Mouse (Mus musculus) stomach, embryonic 14.5 days (tissue): ENCODE measurements around the gene Cdkal1. TPM values are rescaled to one million over a fixed set of nuclear protein-coding genes. Genes with fewer than 3 reads are reported as not detected.

Experiments
- ATAC-seq: fragments of 200-750 bp; cut with Nextera tagmentation; 2 replicates; pipeline ENCODE4 v1.8.0; 2017; ENCODE audit warnings: low read depth, moderate TSS enrichment; ENCODE audit not compliant: insufficient number of reproducible peaks, insufficient read depth, low FRiP score
- H3K27ac ChIP-seq: fragments of 300-500 bp; sonication (generic); 2 replicates; pipeline ENCODE4 v1.5.1; 2014; ENCODE audit warnings: mild to moderate bottlenecking, low read length, moderate library complexity, mixed read lengths
- H3K27me3 ChIP-seq: fragments of 300-500 bp; sonication (generic); 2 replicates; pipeline ENCODE4 v1.6.1; 2014; ENCODE audit warnings: low read length, control low read depth, mixed read lengths; ENCODE audit not compliant: control insufficient read depth, insufficient read depth
- H3K36me3 ChIP-seq: fragments of 300-500 bp; sonication (generic); 2 replicates; pipeline ENCODE4 v1.6.1; 2014; ENCODE audit warnings: mild to moderate bottlenecking, control low read depth, low read length, moderate library complexity, mixed read lengths; ENCODE audit not compliant: control insufficient read depth, insufficient read depth
- H3K4me1 ChIP-seq: fragments of 300-500 bp; sonication (generic); 2 replicates; pipeline ENCODE4 v1.6.1; 2014; ENCODE audit warnings: low read length, control low read depth, mixed read lengths; ENCODE audit not compliant: control insufficient read depth, insufficient read depth
- H3K4me2 ChIP-seq: fragments of 300-500 bp; sonication (generic); replicated peaks from 2 replicates; pipeline ENCODE4 v1.6.1; 2014; ENCODE audit warnings: low read depth, low read length, control low read depth
- H3K4me3 ChIP-seq: fragments of 300-500 bp; sonication (generic); 2 replicates; pipeline ENCODE4 v1.5.1; 2014; ENCODE audit warnings: low read depth, low read length, control low read depth
- H3K9ac ChIP-seq: fragments of 300-500 bp; sonication (generic); replicated peaks from 2 replicates; pipeline ENCODE4 v1.6.1; 2014; ENCODE audit warnings: low read depth, mild to moderate bottlenecking, control low read depth, low read length, moderate library complexity, mixed read lengths
- H3K9me3 ChIP-seq: fragments of 300-500 bp; sonication (generic); 2 replicates; pipeline ENCODE4 v1.6.1; 2016; ENCODE audit warnings: low read depth, low read length, control low read depth; ENCODE audit not compliant: control insufficient read depth
- WGBS: fragments of 180-500 bp; shearing (Covaris S2); extraction: QIAGEN DNeasy Blood & Tissue Kit; methylation state at CpG from one replicate; pipeline ENCODE4 v1.1.7; 2014; 5-methylcytosine and 5-hydroxymethylcytosine counted together
- polyA plus RNA-seq: library from polyadenylated mRNA; unstranded; fragments of >200 nt; fragmentation: Nextera tagmentation; extraction: Ambion mirVana; gene quantifications from 2 replicates; pipeline ENCODE4 v1.2.1, GENCODE M21; 2014

The Cdkal1 gene
- polyA plus RNA-seq, 1 experiment from 2014 or later, result 44.8 TPM

DNA sequence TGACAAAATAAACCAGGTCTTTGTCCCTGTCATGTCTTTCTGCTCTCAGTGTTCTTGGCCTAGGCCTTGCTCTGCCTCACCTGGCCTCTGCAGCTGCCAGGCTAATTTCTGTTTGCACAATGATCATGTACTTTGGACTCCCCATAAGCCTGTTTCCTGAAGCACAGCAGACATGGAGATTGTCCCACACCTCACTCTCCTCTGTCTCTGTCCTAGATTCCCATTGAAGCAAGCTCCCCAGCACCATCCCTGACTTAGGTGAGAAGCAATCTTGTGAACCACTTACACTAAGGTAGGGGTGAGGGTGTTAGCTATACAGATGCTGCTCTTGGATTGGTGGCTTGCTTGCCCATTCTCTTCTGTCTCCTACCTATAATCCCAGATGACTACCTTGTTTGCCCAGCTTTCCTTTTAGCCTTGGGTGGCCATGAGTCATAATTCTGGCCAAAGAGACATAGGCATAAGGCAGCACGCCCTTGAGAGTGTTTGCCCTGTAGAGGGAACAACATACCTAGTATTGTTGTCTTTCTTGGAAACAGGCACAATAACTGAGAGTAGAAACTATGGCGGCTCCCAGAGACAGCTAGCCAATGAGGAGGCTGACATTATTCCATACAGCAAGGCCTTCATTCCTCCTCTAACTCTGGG, 692.5 kb downstream of the Cdkal1 start:
- WGBS, result 89% methylated on average over 2 of the region's 2 CpGs
- no peak overlapping the region for H3K4me3 ChIP-seq
- no peak for ATAC-seq
- no peak overlapping the region for H3K9ac ChIP-seq
- H3K4me1 ChIP-seq, result no peaks in the 10 kb centered on the region
- H3K9me3 ChIP-seq, result no peaks in the 10 kb centered on the region
- H3K4me2 ChIP-seq, result no peak overlapping the region
- no peaks in the 10 kb centered on the region for H3K36me3 ChIP-seq
- no peak overlapping the region for H3K27ac ChIP-seq
- no peaks in the 10 kb centered on the region for H3K27me3 ChIP-seq

DNA sequence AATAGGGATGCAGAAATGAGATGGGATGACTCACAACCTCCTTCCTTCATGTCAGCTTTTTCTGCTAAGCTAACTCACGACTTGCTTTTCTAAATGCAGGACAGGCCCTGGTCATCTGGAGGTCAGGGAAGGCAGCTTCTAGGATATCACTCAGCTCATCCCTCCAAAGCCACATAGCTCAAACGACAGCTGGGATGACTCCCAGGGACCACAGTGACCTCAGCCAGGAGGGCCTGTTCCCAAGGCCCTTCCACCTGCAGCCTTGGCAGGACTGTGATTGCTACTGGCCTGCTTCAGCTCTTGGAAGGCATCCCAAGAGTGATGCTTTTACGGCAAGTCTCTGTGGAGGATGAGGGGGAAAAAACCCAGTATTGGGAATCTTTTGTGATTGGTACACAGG, 693.0 kb downstream of the Cdkal1 start:
- Histone ChIP-seq H3K4me1 (no peaks in the 10 kb centered on the region), H3K4me2 (no peak overlapping the region), H3K27me3 (no peaks in the 10 kb centered on the region), H3K9ac (no peak overlapping the region), H3K36me3 (no peaks in the 10 kb centered on the region), H3K27ac (no peak overlapping the region), H3K4me3 (no peak overlapping the region), H3K9me3 (no peaks in the 10 kb centered on the region)
- ATAC-seq, result no peak
- 35% methylated on average over 3 of the region's 3 CpGs for WGBS

DNA sequence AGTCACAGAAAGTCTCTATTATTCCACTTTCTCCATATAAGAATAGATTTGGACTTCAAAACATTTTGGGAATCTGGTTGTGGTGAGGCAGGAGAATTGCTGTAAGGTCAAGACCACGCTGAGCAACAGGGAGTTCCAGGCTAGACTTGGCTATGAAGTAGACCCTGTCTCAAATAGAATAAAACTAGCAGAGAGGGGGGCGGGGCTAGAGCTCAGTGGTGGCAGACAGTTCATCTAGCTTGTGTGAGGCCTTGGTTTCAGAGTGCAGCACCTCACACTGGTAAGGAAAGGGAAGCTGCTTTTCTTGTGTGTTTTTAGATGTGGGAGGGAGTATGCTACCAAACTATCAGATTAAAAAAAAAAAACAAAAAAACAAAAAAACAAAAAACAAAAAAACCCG, 694.0 kb downstream of the Cdkal1 start:
- Histone ChIP-seq H3K4me2 (no peak overlapping the region), H3K27me3 (no peaks in the 10 kb centered on the region), H3K4me1 (no peaks in the 10 kb centered on the region), H3K4me3 (no peak overlapping the region), H3K9ac (no peak overlapping the region), H3K27ac (no peak overlapping the region), H3K9me3 (no peaks in the 10 kb centered on the region), H3K36me3 (no peaks in the 10 kb centered on the region)
- no peak for ATAC-seq
- 83% methylated on average over 3 of the region's 3 CpGs for WGBS

DNA sequence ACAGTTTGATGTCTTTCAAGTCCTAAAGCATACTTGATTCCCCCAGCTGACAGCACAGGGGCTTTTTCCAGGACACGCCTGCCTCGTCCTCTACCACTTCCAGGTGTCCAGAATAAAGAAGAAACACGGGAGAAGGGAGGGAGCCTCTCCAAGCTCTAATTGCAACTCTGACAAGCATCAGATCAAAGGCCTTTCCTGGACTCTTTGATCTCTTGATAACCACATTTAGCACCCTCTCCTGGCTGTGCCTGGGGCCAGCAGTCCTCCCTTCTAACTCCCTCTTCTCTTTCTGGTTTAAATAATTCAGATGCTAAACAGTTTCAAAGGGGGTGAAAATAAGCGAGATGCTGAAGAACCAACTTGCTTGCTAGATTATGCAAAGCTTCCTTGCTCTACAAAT, 698.8 kb downstream of the Cdkal1 start:
- Histone ChIP-seq H3K27me3 (no peaks in the 10 kb centered on the region), H3K9me3 (no peaks in the 10 kb centered on the region), H3K4me3 (no peak overlapping the region), H3K4me1 (no peaks in the 10 kb centered on the region), H3K36me3 (no peaks in the 10 kb centered on the region), H3K9ac (no peak overlapping the region), H3K27ac (no peak overlapping the region), H3K4me2 (no peak overlapping the region)
- 37% methylated on average over 4 of the region's 4 CpGs for WGBS
- no peak for ATAC-seq

DNA sequence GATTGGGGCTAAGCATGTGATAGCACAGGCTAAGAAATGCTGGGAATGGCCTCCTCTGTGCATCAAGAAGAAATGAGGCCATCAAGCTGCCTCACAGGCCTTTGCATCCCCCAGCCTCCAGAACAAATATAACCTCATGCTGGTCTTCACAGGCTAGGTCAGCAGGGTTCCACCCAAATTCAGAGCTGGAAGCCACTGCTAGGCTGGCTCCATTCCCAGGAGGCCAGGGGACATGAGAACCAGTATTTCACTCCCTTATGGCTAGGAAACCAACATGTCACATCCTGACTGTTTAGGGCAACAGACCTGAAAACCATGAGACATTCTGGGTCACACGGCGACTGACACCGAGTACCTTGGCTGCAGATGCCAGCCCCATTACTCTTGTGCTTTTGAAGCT, 700.2 kb downstream of the Cdkal1 start:
- Histone ChIP-seq H3K4me2 (no peak overlapping the region), H3K9ac (no peak overlapping the region), H3K27ac (no peak overlapping the region), H3K4me1 (no peaks in the 10 kb centered on the region), H3K9me3 (no peaks in the 10 kb centered on the region), H3K27me3 (no peaks in the 10 kb centered on the region), H3K36me3 (no peaks in the 10 kb centered on the region), H3K4me3 (no peak overlapping the region)
- WGBS, result 73% methylated on average over 3 of the region's 3 CpGs
- no peak for ATAC-seq

DNA sequence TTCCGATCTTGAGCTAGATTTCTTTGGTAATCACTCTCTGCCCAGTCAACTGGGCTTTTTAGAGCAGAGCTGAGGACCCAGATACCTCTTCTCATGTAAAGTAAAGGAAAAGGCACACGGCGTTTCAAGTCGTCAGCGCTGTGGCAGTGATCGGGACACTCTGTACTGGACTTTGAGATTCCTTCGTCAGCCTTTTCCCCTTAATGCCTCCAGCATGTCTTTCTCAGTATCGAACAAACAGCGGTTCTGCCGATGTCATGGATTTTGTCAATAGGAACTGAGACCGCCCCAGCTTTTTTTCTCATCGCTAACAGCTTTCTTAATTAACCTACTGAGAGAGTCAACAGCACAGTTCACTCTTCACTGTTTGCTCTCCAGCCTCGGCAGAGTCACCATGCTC, 705.4 kb downstream of the Cdkal1 start:
- Histone ChIP-seq H3K4me1 (no peaks in the 10 kb centered on the region), H3K4me2 (no peak overlapping the region), H3K36me3 (no peaks in the 10 kb centered on the region), H3K27ac (no peak overlapping the region), H3K9ac (no peak overlapping the region), H3K4me3 (no peak overlapping the region), H3K27me3 (no peaks in the 10 kb centered on the region), H3K9me3 (no peaks in the 10 kb centered on the region)
- 70% methylated on average over 13 of the region's 13 CpGs for WGBS
- no peak for ATAC-seq

DNA sequence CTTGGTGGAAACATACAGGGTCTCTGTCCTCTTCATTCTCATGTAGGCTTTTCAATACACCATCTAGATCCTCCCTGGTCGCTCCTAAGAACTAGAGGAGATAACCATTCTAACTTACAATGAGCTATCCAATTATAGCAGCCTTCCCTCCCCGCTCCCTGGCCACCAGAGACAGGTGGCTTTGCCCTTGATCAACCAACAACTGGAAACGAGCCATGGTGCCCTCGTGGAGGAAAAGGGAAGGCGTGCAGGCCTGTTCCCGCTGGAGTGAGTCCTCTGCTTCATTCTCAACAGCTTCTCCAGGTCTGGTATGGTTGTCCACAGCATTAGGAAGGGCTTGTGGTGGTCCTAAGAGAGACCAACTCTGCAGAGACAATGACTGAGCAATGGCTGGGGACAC, 706.1 kb downstream of the Cdkal1 start:
- WGBS, result 84% methylated on average over 6 of the region's 6 CpGs
- H3K9ac ChIP-seq, result no peak overlapping the region

DNA sequence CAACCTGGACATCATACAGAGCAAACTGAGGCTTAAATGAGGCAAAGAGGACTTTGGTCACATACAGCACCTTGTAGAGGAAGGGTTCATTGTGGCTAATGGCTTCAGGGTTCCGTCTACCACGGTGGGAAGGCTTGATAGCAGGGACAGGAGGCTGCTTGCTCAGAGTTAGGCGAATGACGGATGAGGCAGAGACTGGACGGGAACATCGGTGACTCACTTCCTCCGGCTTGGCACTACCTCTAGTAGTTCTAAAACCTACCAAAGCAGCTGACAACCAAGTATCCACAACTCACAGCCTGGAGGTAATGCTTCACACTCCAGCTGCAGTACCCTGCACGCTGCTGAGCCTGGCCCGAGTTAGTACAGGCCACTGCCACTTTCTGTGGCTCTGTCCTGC, 706.9 kb downstream of the Cdkal1 start:
- WGBS, result 71% methylated on average over 9 of the region's 9 CpGs

More for the DNA sequence above, 706.1 kb downstream of the Cdkal1 start:
- H3K4me3 ChIP-seq, result no peak overlapping the region
- H3K27me3 ChIP-seq, result no peaks in the 10 kb centered on the region
- H3K9me3 ChIP-seq, result no peaks in the 10 kb centered on the region
- ATAC-seq, result no peak
- H3K27ac ChIP-seq, result no peak overlapping the region
- no peaks in the 10 kb centered on the region for H3K4me1 ChIP-seq
- no peaks in the 10 kb centered on the region for H3K36me3 ChIP-seq
- no peak overlapping the region for H3K4me2 ChIP-seq

More for the DNA sequence above, 706.9 kb downstream of the Cdkal1 start:
- no peak overlapping the region for H3K4me2 ChIP-seq
- no peak for ATAC-seq
- no peaks in the 10 kb centered on the region for H3K9me3 ChIP-seq
- no peak overlapping the region for H3K27ac ChIP-seq
- H3K4me3 ChIP-seq, result no peak overlapping the region
- no peaks in the 10 kb centered on the region for H3K36me3 ChIP-seq
- H3K4me1 ChIP-seq, result no peaks in the 10 kb centered on the region
- no peaks in the 10 kb centered on the region for H3K27me3 ChIP-seq
- H3K9ac ChIP-seq, result no peak overlapping the region
